Mouse (Mus musculus) heart, postnatal 25 days (tissue): ENCODE data around the gene Isl2. TPM values are rescaled to one million over a fixed set of nuclear protein-coding genes. Genes with fewer than 3 reads are reported as not detected.

ENCODE experiments used
- DNase-seq: peaks from one replicate; pipeline ENCODE4 v3.0.0; 2022; ENCODE audit warnings: low spot score
- intact Hi-C: fragments of 180-260 bp; cut with DNase I; formaldehyde crosslinking; loops from one replicate; pipeline ENCODE4 v1.15.1; 2025
- total RNA-seq, 2 experiments: library from RNA; stranded (reverse); gene quantifications; 2 replicates each; pipeline ENCODE4 v1.2.3; 2021

The Isl2 gene
- under 1 TPM in 1 of 2 experiments, not detected in 1; 0.26 TPM for total RNA-seq

- intact Hi-C loops, result no loop called here
- DNase-seq, result no peak
Measured at GRCm38 (mm10) chr9:55538377-55538776, at the start of gene Isl2. TSS of gene Isl2 (plus strand) at chr9:55538672.

GRCm38 (mm10) chr9:55507922-55508321, 30.6 kb upstream of the Isl2 start:
- DNase-seq, result no peak
- intact Hi-C loops, result no loop called here

- DNase-seq, result no peak
- intact Hi-C loops, result no loop called here
Measured at GRCm38 (mm10) chr9:55508701-55509100, 29.8 kb upstream of the Isl2 start.

- intact Hi-C loops, result no loop called here
Measured at GRCm38 (mm10) chr9:55509731-55510130, 28.7 kb upstream of the Isl2 start.

GRCm38 (mm10) chr9:55510651-55511235, 27.7 kb upstream of the Isl2 start:
- DNase-seq, result no peak
- intact Hi-C loops, result no loop called here

More at GRCm38 (mm10) chr9:55509731-55510130, 28.7 kb upstream of the Isl2 start:
- no peak for DNase-seq

GRCm38 (mm10) chr9:55511521-55511993, 26.9 kb upstream of the Isl2 start:
- DNase-seq, result peak; percentile 44
- intact Hi-C loops, result no loop called here

GRCm38 (mm10) chr9:55512027-55512543, 26.4 kb upstream of the Isl2 start, which contains the start of gene Etfa:
TSS of gene Etfa (minus strand) at chr9:55512243.
- intact Hi-C loops, result loop anchor here (2.0 kb wide), 1 partner anchor 25 kb away; no protein-coding TSS in a partner anchor
- peak; percentile 93 for DNase-seq

- DNase-seq, result no peak
- intact Hi-C loops, result no loop called here
Measured at GRCm38 (mm10) chr9:55525716-55526115, 12.8 kb upstream of the Isl2 start.

GRCm38 (mm10) chr9:55535907-55536306, 2.6 kb upstream of the Isl2 start:
- DNase-seq, result no peak
- intact Hi-C loops, result loop anchor here (1.0 to 2.0 kb wide), 3 partner anchors 23 to 107 kb away; partner anchors contain the start of gene Etfa

- intact Hi-C loops, result no loop called here
- DNase-seq, result no peak
Measured at GRCm38 (mm10) chr9:55539006-55539405, 534 bp downstream of the Isl2 start.

- intact Hi-C loops, result loop anchor here (5.0 kb wide), 1 partner anchor 397 kb away; the partner anchor contains the start of gene Scaper
- DNase-seq, result no peak
Measured at GRCm38 (mm10) chr9:55539661-55540390, 1.4 kb downstream of the Isl2 start.

GRCm38 (mm10) chr9:55540391-55540770, 1.9 kb downstream of the Isl2 start:
- intact Hi-C loops, result loop anchor here (5.0 kb wide), 1 partner anchor 397 kb away; the partner anchor contains the start of gene Scaper
- no peak for DNase-seq

GRCm38 (mm10) chr9:55540888-55541287, 2.4 kb downstream of the Isl2 start:
- no peak for DNase-seq
- intact Hi-C loops, result loop anchor here (5.0 kb wide), 1 partner anchor 396 kb away; the partner anchor contains the start of gene Scaper

- intact Hi-C loops, result loop anchor here (5.0 kb wide), 1 partner anchor 395 kb away; the partner anchor contains the start of gene Scaper
- DNase-seq, result no peak
Measured at GRCm38 (mm10) chr9:55541681-55542365, 3.4 kb downstream of the Isl2 start.

GRCm38 (mm10) chr9:55542366-55543325, 4.2 kb downstream of the Isl2 start:
- no peak for DNase-seq
- intact Hi-C loops, result loop anchor here (5.0 kb wide), 1 partner anchor 395 kb away; the partner anchor contains the start of gene Scaper

GRCm38 (mm10) chr9:55543336-55543702, 4.8 kb downstream of the Isl2 start:
- intact Hi-C loops, result loop anchor here (5.0 kb wide), 1 partner anchor 394 kb away; the partner anchor contains the start of gene Scaper

GRCm38 (mm10) chr9:55543703-55544401, 5.4 kb downstream of the Isl2 start:
- intact Hi-C loops, result loop anchor here (5.0 kb wide), 1 partner anchor 393 kb away; the partner anchor contains the start of gene Scaper
- no peak for DNase-seq

More at GRCm38 (mm10) chr9:55543336-55543702, 4.8 kb downstream of the Isl2 start:
- DNase-seq, result no peak
